Mouse (Mus musculus) E14TG2a.4 (cell line): ENCODE measurements at regions not wholly inside any gene's neighbourhood (a gene's known extent, or its start where the extent isn't known, plus 50 kb on each side); places are given as distances from the start of the nearest gene placed in this dataset.

Experiments
- CTCF ChIP-seq: conservative IDR thresholded peaks from 2 replicates; pipeline ENCODE4 v1.5.1; 2014; ENCODE audit warnings: low read length
- POU5F1 ChIP-seq: IDR thresholded peaks from 2 replicates; pipeline ENCODE4 v1.6.1; 2014; ENCODE audit warnings: low read length, borderline replicate concordance

- TF ChIP-seq CTCF (no peak), POU5F1 (no peak)
Observed at GRCm38 (mm10) chr10:126452057-126452622, 449.0 kb downstream of the Atp23 start.
